Mouse (Mus musculus) midbrain, embryonic 11.5 days (tissue): ENCODE data around the gene Tbx10. TPM values are rescaled to one million over a fixed set of nuclear protein-coding genes. Genes with fewer than 3 reads are reported as not detected.

Experiments
- ATAC-seq: fragments of 200-750 bp; cut with Nextera tagmentation; 2 replicates; pipeline ENCODE4 v1.8.0; 2017; ENCODE audit warnings: moderate TSS enrichment, moderate library complexity; ENCODE audit not compliant: low FRiP score
- DNase-seq: peaks from one replicate; pipeline ENCODE4 v3.0.0; 2015; ENCODE audit warnings: low spot score; ENCODE audit errors: missing footprints
- H3K27ac ChIP-seq: fragments of 300-500 bp; sonication (generic); 2 replicates; pipeline ENCODE4 v1.5.1; 2014; ENCODE audit warnings: low read depth, low read length
- H3K27me3 ChIP-seq: fragments of 300-500 bp; sonication (generic); 2 replicates; pipeline ENCODE4 v1.6.1; 2014; ENCODE audit warnings: mild to moderate bottlenecking, low read length, moderate library complexity, mixed read lengths; ENCODE audit not compliant: control insufficient read depth, insufficient read depth
- H3K36me3 ChIP-seq: fragments of 300-500 bp; sonication (generic); 2 replicates; pipeline ENCODE4 v1.6.1; 2014; ENCODE audit warnings: mild to moderate bottlenecking, low read length, moderate library complexity, mixed read lengths; ENCODE audit not compliant: control insufficient read depth, insufficient read depth
- H3K4me1 ChIP-seq: fragments of 300-500 bp; sonication (generic); 2 replicates; pipeline ENCODE4 v1.6.1; 2014; ENCODE audit warnings: low read length; ENCODE audit not compliant: control insufficient read depth, insufficient read depth
- H3K4me2 ChIP-seq: fragments of 300-500 bp; sonication (generic); 2 replicates; pipeline ENCODE4 v1.6.1; 2014; ENCODE audit warnings: mild to moderate bottlenecking, moderate library complexity
- H3K4me3 ChIP-seq: fragments of 300-500 bp; sonication (generic); 2 replicates; pipeline ENCODE4 v1.5.1; 2014; ENCODE audit warnings: low read depth, low read length
- H3K9ac ChIP-seq: fragments of 300-500 bp; sonication (generic); 2 replicates; pipeline ENCODE4 v1.6.1; 2014; ENCODE audit warnings: low read length
- H3K9me3 ChIP-seq: fragments of 300-500 bp; sonication (generic); 2 replicates; pipeline ENCODE4 v1.6.1; 2016; ENCODE audit warnings: low read length; ENCODE audit not compliant: control insufficient read depth
- WGBS: fragments of 180-500 bp; shearing (Covaris S2); extraction: QIAGEN DNeasy Blood & Tissue Kit; methylation state at CpG from one replicate; pipeline ENCODE4 v1.1.7; 2014; 5-methylcytosine and 5-hydroxymethylcytosine counted together
- polyA plus RNA-seq: library from polyadenylated mRNA; unstranded; fragments of >200 nt; fragmentation: Nextera tagmentation; extraction: Ambion mirVana; gene quantifications from 2 replicates; pipeline ENCODE4 v1.2.1, GENCODE M21; 2014

Tbx10 gene
- polyA plus RNA-seq: not detected in 2 replicates

DNA sequence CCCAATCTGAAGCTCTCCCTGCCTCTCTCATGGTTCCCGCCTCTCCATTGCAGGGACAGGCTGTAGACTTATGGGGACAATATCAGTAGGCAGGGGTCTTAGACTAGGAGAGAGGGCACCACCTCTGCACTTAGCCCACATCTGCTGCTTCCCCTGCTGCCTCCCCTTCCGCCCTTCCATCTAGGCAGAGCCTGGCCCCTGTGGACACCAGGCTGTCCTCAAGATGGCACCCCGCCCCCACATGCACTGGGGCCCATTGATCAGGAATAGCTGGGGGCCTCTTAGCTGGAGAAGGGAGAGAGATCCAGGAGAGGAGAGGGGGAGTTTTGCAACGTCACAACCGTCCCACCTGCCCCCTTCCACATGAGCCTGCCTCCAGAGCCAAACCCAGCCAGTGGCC lies at the start of gene Tbx10:
Gene Tbx10 (plus strand): TSS at position 337 of the 400 bp plus-strand sequence.
- Histone ChIP-seq H3K9me3 (peaks cover 3% of the 10 kb centered on the region; the same call in 1 of the 2 replicates), H3K9ac (no peak within 1 kb of the TSS), H3K4me1 (no peaks in the 10 kb centered on the region), H3K36me3 (no peaks in the 10 kb centered on the region), H3K4me3 (no peak within 1 kb of the TSS), H3K27me3 (no peaks in the 10 kb centered on the region), H3K27ac (no peak within 1 kb of the TSS), H3K4me2 (no peak within 1 kb of the TSS)
- DNase-seq (no peak), ATAC-seq (no peak)
- WGBS: 56% methylated on average over 5 of the region's 5 CpGs

DNA sequence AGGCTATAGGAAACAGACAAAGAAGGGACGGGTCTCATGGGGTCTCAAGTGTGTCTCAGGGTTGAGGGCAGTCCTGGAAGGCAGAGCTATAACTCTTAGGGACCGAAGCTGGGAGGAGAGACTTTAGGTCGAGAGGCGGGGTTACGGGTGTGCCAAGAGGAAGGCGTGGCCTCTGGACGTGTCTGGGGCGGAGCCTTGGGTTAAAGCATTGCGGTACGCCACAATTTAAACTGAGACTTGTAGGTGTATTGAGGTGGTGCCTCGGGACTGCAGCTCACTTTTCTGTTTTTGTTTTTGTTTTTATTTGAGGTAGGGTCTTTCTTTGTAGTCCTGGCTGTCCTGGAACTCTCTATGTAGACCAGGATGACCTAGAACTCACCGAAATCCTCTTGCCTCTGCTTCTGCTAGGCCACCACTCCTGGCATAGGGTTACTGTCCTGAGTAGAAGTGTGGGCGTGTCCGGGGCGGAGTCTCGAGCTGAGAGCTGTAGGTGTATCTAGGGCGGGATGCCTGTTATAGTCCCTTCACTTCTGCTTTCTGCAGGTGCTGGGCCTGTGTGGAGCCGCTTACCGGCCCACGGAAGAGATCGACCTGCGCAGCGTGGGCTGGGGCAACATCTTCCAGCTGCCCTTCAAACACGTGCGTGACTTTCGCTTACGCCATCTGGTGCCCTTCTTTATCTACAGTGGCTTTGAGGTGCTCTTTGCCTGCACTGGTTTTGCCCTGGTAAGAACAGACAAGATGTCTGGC lies 49.4 kb upstream of the Tbx10 start:
- ATAC-seq (no peak), DNase-seq (no peak)
- Histone ChIP-seq H3K4me2 (no peak overlapping the region), H3K9ac (no peak overlapping the region), H3K9me3 (no peaks in the 10 kb centered on the region), H3K27me3 (no peaks in the 10 kb centered on the region), H3K4me3 (no peak overlapping the region), H3K4me1 (0 out of 2 replicates have a peak, but pooled peaks cover 2% of the 10 kb centered on the region), H3K27ac (no peak overlapping the region), H3K36me3 (no peaks in the 10 kb centered on the region)
- WGBS: 23% methylated on average over 27 of the region's 27 CpGs

DNA sequence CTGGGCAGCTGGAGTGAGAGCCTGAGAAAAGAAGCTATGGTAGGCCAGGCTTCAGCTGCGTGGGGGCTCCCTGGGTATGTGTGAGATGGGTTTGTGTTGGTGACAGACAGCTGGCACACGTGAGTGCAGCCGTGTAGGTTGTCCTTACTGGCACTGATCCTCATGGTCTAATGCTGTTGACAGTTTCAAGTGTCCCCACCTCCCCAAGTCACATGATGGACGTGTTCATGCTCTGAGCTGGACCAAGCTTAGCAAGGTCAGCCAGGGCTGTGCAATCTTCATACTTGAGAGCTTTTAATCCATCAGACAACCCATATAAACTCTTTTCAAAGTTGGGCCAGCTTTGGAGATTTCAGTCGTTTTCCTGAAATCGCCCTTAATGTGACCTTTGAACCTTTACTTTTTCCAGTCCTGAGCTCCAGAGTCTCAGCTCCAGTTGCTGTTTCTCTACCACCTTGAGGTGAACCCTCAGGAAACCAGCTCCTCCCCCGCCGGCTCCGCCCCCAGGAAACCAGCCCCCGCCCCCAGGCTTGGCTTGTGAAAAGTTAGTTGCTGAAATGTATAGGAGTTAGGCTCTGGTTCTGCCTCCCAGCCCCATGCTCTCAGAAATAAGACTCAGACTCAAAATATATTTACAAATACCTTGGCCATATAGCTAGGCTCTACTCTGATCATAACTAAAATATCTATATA lies 46.5 kb upstream of the Tbx10 start:
- Histone ChIP-seq H3K9me3 (no peaks in the 10 kb centered on the region), H3K4me2 (no peak overlapping the region), H3K36me3 (no peaks in the 10 kb centered on the region), H3K4me1 (0 out of 2 replicates have a peak, but pooled peaks cover 2% of the 10 kb centered on the region), H3K27me3 (no peaks in the 10 kb centered on the region), H3K27ac (no peak overlapping the region), H3K9ac (no peak overlapping the region), H3K4me3 (no peak overlapping the region)
- ATAC-seq (no peak), DNase-seq (no peak)
- WGBS: 31% methylated on average over 10 of the region's 10 CpGs

DNA sequence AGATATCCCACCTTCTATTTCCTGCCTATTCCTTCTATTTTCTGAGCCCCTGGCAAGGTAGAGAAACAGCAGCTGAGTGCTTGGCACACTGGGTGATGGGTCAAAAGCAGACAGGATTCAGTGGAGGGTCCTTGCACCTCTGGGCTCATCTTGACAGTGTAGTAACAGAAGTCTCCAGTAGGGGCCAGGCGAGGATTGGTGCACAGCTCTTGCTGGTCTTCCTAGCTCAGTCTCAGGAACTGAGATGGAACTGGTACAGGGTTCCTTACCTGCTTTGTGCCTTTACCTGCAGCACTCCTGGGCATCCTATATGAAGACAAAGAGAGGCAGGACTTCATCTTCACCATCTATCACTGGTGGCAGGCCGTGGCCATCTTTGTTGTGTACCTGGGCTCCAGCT lies 45.8 kb upstream of the Tbx10 start:
- no peak overlapping the region for H3K4me3 ChIP-seq
- no peaks in the 10 kb centered on the region for H3K36me3 ChIP-seq
- no peak overlapping the region for H3K27ac ChIP-seq
- DNase-seq (peak; percentile 93), ATAC-seq (peak; percentile 57; the same call in 1 of the 2 replicates)
- H3K4me1 ChIP-seq: 0 out of 2 replicates have a peak, but pooled peaks cover 2% of the 10 kb centered on the region
- no peaks in the 10 kb centered on the region for H3K9me3 ChIP-seq
- H3K9ac ChIP-seq: no peak overlapping the region
- no peak overlapping the region for H3K4me2 ChIP-seq
- whole genome bisulfite sequencing: 13% methylated on average over 2 of the region's 2 CpGs
- H3K27me3 ChIP-seq: no peaks in the 10 kb centered on the region

DNA sequence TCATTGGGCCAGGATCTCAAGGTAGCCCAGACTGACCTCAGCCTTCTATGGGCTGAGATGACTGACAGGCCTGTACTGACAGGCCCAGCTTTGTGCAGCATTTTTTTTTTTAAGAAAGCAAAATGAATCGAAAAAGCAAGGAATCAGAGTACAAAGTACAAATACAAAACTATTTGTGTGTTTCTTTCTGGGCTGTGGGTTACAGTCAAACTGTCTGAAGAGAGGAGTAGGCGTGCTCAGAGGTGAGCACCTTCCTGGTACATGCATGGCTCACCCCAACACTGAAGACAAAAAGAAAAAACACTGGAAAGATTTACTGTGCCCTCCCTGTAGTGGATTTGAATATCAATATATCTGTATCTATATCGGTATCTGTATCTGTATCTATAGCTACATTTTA lies 44.7 kb upstream of the Tbx10 start:
- ATAC-seq (no peak), DNase-seq (no peak)
- Histone ChIP-seq H3K9me3 (no peaks in the 10 kb centered on the region), H3K27ac (no peak overlapping the region), H3K4me2 (no peak overlapping the region), H3K4me1 (0 out of 2 replicates have a peak, but pooled peaks cover 2% of the 10 kb centered on the region), H3K27me3 (no peaks in the 10 kb centered on the region), H3K36me3 (no peaks in the 10 kb centered on the region), H3K9ac (no peak overlapping the region), H3K4me3 (no peak overlapping the region)
- WGBS: 83% methylated on average over 3 of the region's 3 CpGs

DNA sequence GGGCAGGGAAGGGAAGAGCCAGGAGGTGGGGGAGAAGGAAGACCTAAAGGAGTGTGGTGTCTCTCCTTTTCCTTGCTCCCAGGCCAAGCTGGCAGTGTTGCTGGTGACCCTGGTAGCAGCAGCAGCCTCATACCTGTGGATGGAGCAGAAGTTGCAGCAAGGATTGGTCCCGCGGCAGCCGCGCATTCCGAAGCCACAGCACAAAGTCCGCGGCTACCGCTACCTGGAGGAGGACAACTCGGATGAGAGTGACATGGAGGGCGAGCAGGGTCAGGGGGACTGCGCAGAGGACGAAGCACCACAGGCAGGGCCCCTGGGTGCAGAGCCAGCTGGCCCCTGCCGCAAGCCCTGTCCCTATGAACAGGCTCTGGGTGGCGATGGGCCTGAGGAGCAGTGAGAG lies 44.0 kb upstream of the Tbx10 start:
- H3K4me3 ChIP-seq: no peak overlapping the region
- DNase-seq (no peak), ATAC-seq (no peak)
- no peak overlapping the region for H3K4me2 ChIP-seq
- no peaks in the 10 kb centered on the region for H3K36me3 ChIP-seq
- no peaks in the 10 kb centered on the region for H3K9me3 ChIP-seq
- 67% methylated on average over 14 of the region's 14 CpGs for WGBS
- H3K4me1 ChIP-seq: no peaks in the 10 kb centered on the region
- no peaks in the 10 kb centered on the region for H3K27me3 ChIP-seq
- no peak overlapping the region for H3K9ac ChIP-seq
- no peak overlapping the region for H3K27ac ChIP-seq

DNA sequence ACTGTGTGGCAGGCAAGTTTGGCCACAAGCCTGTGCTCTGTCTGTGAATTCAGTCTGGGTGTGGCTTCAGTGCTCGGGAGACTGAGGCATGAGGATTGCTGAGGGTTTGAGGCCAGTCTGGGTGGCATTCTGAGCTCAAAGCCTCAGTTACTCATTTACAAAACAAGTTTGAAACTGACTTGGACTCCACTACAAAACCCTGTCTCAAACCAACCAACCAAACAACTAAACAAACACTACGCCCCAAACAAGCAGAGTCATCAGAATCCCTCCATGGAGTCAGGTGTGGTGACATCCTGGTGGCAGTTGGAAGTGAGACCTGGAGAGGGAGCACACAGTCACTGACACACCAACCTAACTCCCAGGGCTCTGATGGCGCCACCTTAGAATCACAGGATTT lies 42.2 kb upstream of the Tbx10 start:
- Histone ChIP-seq H3K27me3 (no peaks in the 10 kb centered on the region), H3K36me3 (no peaks in the 10 kb centered on the region), H3K27ac (no peak overlapping the region), H3K9ac (no peak overlapping the region), H3K4me3 (no peak overlapping the region), H3K4me2 (no peak overlapping the region), H3K4me1 (no peaks in the 10 kb centered on the region), H3K9me3 (no peaks in the 10 kb centered on the region)
- no peak for DNase-seq
- 78% methylated on average over 3 of the region's 3 CpGs for WGBS
- ATAC-seq: no peak

DNA sequence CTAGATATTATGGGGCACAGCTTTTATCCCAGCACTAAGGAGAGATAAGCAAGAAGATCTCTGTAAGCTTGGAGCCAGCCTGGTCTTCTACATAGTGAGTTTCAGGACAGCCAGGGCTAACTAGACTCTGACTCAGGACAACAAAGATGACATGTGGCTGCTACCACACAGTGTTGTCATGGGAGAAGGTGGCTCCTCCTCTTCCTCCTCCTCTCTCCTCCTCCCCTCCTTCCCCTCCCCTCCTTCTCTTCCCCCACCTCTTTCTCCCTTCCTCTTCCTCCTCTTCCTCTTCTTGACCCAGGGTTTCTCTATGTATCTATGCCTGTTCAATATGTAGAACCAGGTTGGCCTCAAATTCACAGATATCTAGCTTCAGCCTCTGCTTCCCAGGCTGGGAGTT lies 41.1 kb upstream of the Tbx10 start:
- H3K27me3 ChIP-seq: no peaks in the 10 kb centered on the region

DNA sequence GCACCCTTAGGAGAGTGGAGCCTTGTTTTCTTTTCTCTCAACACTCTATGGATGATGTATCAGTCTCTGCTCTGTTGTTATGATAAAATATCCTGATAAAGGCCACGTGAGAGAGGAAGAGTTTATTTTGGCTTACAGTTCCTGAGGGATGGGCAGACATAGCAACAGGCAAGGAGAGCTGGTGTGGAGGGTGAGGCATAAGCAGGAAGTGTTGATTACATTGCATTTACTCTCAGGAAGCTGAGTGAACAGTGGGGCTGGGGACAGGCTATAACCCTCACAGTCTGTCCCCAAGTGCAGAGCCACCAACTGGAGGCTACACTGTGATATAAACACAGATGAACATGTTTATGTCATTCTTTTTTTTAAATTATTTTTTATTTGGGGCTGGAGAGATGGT lies 40.5 kb upstream of the Tbx10 start:
- no peaks in the 10 kb centered on the region for H3K36me3 ChIP-seq
- ATAC-seq: no peak
- H3K27ac ChIP-seq: no peak overlapping the region
- no peak for DNase-seq
- H3K9ac ChIP-seq: no peak overlapping the region
- no peak overlapping the region for H3K4me3 ChIP-seq
- WGBS: 65% methylated on average over 1 of the region's 1 CpGs
- H3K4me2 ChIP-seq: no peak overlapping the region
- H3K27me3 ChIP-seq: no peaks in the 10 kb centered on the region
- no peaks in the 10 kb centered on the region for H3K4me1 ChIP-seq
- H3K9me3 ChIP-seq: no peaks in the 10 kb centered on the region

More for the DNA sequence above, 41.1 kb upstream of the Tbx10 start:
- Histone ChIP-seq H3K9me3 (no peaks in the 10 kb centered on the region), H3K4me3 (no peak overlapping the region), H3K27ac (no peak overlapping the region), H3K36me3 (no peaks in the 10 kb centered on the region), H3K4me2 (no peak overlapping the region), H3K4me1 (no peaks in the 10 kb centered on the region), H3K9ac (no peak overlapping the region)
- DNase-seq: peak; percentile 19
- ATAC-seq: no peak
